Mouse (Mus musculus): ENCODE measurements at regions not wholly inside any gene's neighbourhood (a gene's known extent, or its start where the extent isn't known, plus 50 kb on each side); places are given as distances from the start of the nearest gene placed in this dataset.
A peak's percentile ranks its signal among the peaks of the same experiment; 100 is the strongest.

- Histone ChIP-seq H3K27ac (ENCODE audit: insufficient read depth, low read depth, low read length) (no peak overlapping the region), H3K4me1 (ENCODE audit: control insufficient read depth, insufficient read depth, insufficient read length, low read length) (peaks cover 10% of the 10 kb centered on the region), H3K36me3 (ENCODE audit: control insufficient read depth, insufficient read depth, low read length) (no peaks in the 10 kb centered on the region), H3K4me3 (ENCODE audit: low read depth, low read length) (no peak overlapping the region), H3K27me3 (ENCODE audit: control insufficient read depth, insufficient read depth, low read length) (no peaks in the 10 kb centered on the region)
- no peak for TF ChIP-seq CTCF (IDR thresholded peaks at IDR 0.05; ENCODE audit: extremely low read depth, insufficient read length, insufficient replicate concordance, low read depth, low read length)
- no peak for TF ChIP-seq POLR2A (IDR thresholded peaks at IDR 0.05; ENCODE audit: low read depth, low read length)
- WGBS = 87% methylated on average over 5 of the region's 5 CpGs
Measured at GRCm38 (mm10) chr13:6196690-6197089, 335.4 kb downstream of the Klf6 start.

GRCm38 (mm10) chr13:6199107-6199506, 337.8 kb downstream of the Klf6 start:
- Histone ChIP-seq H3K4me1 (ENCODE audit: control insufficient read depth, insufficient read depth, insufficient read length, low read length) (peaks cover 6% of the 10 kb centered on the region; the same call in 1 of the 2 replicates), H3K27ac (ENCODE audit: insufficient read depth, low read depth, low read length) (no peak overlapping the region), H3K27me3 (ENCODE audit: control insufficient read depth, insufficient read depth, low read length) (no peaks in the 10 kb centered on the region), H3K36me3 (ENCODE audit: control insufficient read depth, insufficient read depth, low read length) (no peaks in the 10 kb centered on the region), H3K4me3 (ENCODE audit: low read depth, low read length) (no peak overlapping the region)
- 88% methylated on average over 6 of the region's 6 CpGs for WGBS
- TF ChIP-seq POLR2A (IDR thresholded peaks at IDR 0.05; ENCODE audit: low read depth, low read length) = no peak
- no peak for TF ChIP-seq CTCF (IDR thresholded peaks at IDR 0.05; ENCODE audit: extremely low read depth, insufficient read length, insufficient replicate concordance, low read depth, low read length)

GRCm38 (mm10) chr13:6201516-6201915, 340.2 kb downstream of the Klf6 start:
- no peaks in the 10 kb centered on the region for H3K27me3 ChIP-seq (ENCODE audit: control insufficient read depth, insufficient read depth, low read length)
- no peak overlapping the region for H3K4me3 ChIP-seq (ENCODE audit: low read depth, low read length)
- WGBS = 83% methylated on average over 1 of the region's 1 CpGs
- H3K36me3 ChIP-seq (ENCODE audit: control insufficient read depth, insufficient read depth, low read length) = no peaks in the 10 kb centered on the region
- peaks cover 5% of the 10 kb centered on the region for H3K4me1 ChIP-seq (ENCODE audit: control insufficient read depth, insufficient read depth, insufficient read length, low read length)
- H3K27ac ChIP-seq (ENCODE audit: insufficient read depth, low read depth, low read length) = no peak overlapping the region
- TF ChIP-seq CTCF (IDR thresholded peaks at IDR 0.05; ENCODE audit: extremely low read depth, insufficient read length, insufficient replicate concordance, low read depth, low read length) (no peak), POLR2A (IDR thresholded peaks at IDR 0.05; ENCODE audit: low read depth, low read length) (no peak)

- WGBS = 38% methylated on average over 4 of the region's 4 CpGs
- no peaks in the 10 kb centered on the region for H3K27me3 ChIP-seq (ENCODE audit: control insufficient read depth, insufficient read depth, low read length)
- TF ChIP-seq POLR2A (IDR thresholded peaks at IDR 0.05; ENCODE audit: low read depth, low read length) (no peak), CTCF (IDR thresholded peaks at IDR 0.05; ENCODE audit: extremely low read depth, insufficient read length, insufficient replicate concordance, low read depth, low read length) (no peak)
- H3K4me1 ChIP-seq (ENCODE audit: control insufficient read depth, insufficient read depth, insufficient read length, low read length) = peaks cover 5% of the 10 kb centered on the region
- no peak overlapping the region for H3K4me3 ChIP-seq (ENCODE audit: low read depth, low read length)
- H3K27ac ChIP-seq (ENCODE audit: insufficient read depth, low read depth, low read length) = peak overlapping the region; percentile 80
- no peaks in the 10 kb centered on the region for H3K36me3 ChIP-seq (ENCODE audit: control insufficient read depth, insufficient read depth, low read length)
Measured at GRCm38 (mm10) chr13:6204801-6205200, 343.1 kb upstream of the Pitrm1 start.

- peak overlapping the region; percentile 88 for H3K27ac ChIP-seq (ENCODE audit: insufficient read depth, low read depth, low read length)
- 35% methylated on average over 2 of the region's 2 CpGs for WGBS
- no peak overlapping the region for H3K4me3 ChIP-seq (ENCODE audit: low read depth, low read length)
- TF ChIP-seq CTCF (IDR thresholded peaks at IDR 0.05; ENCODE audit: extremely low read depth, insufficient read length, insufficient replicate concordance, low read depth, low read length) (no peak), POLR2A (IDR thresholded peaks at IDR 0.05; ENCODE audit: low read depth, low read length) (no peak)
- no peaks in the 10 kb centered on the region for H3K36me3 ChIP-seq (ENCODE audit: control insufficient read depth, insufficient read depth, low read length)
- H3K4me1 ChIP-seq (ENCODE audit: control insufficient read depth, insufficient read depth, insufficient read length, low read length) = peaks cover 13% of the 10 kb centered on the region; the same call in 1 of the 2 replicates
- H3K27me3 ChIP-seq (ENCODE audit: control insufficient read depth, insufficient read depth, low read length) = no peaks in the 10 kb centered on the region
Measured at GRCm38 (mm10) chr13:6212550-6212949, 335.4 kb upstream of the Pitrm1 start.

GRCm38 (mm10) chr13:6214189-6214588, 333.8 kb upstream of the Pitrm1 start:
- TF ChIP-seq POLR2A (IDR thresholded peaks at IDR 0.05; ENCODE audit: low read depth, low read length) (no peak), CTCF (IDR thresholded peaks at IDR 0.05; ENCODE audit: extremely low read depth, insufficient read length, insufficient replicate concordance, low read depth, low read length) (no peak)
- no peaks in the 10 kb centered on the region for H3K36me3 ChIP-seq (ENCODE audit: control insufficient read depth, insufficient read depth, low read length)
- no peaks in the 10 kb centered on the region for H3K27me3 ChIP-seq (ENCODE audit: control insufficient read depth, insufficient read depth, low read length)
- H3K4me3 ChIP-seq (ENCODE audit: low read depth, low read length) = no peak overlapping the region
- 50% methylated on average over 2 of the region's 2 CpGs for WGBS
- peak overlapping the region; percentile 59; the same call in 1 of the 2 replicates for H3K27ac ChIP-seq (ENCODE audit: insufficient read depth, low read depth, low read length)
- peaks cover 13% of the 10 kb centered on the region; the same call in 1 of the 2 replicates for H3K4me1 ChIP-seq (ENCODE audit: control insufficient read depth, insufficient read depth, insufficient read length, low read length)

- Histone ChIP-seq H3K27ac (ENCODE audit: insufficient read depth, low read depth, low read length) (no peak overlapping the region), H3K36me3 (ENCODE audit: control insufficient read depth, insufficient read depth, low read length) (no peaks in the 10 kb centered on the region), H3K4me1 (ENCODE audit: control insufficient read depth, insufficient read depth, insufficient read length, low read length) (no peaks in the 10 kb centered on the region), H3K27me3 (ENCODE audit: control insufficient read depth, insufficient read depth, low read length) (no peaks in the 10 kb centered on the region), H3K4me3 (ENCODE audit: low read depth, low read length) (no peak overlapping the region)
- 77% methylated on average over 7 of the region's 7 CpGs for WGBS
- TF ChIP-seq POLR2A (IDR thresholded peaks at IDR 0.05; ENCODE audit: low read depth, low read length) (no peak), CTCF (IDR thresholded peaks at IDR 0.05; ENCODE audit: extremely low read depth, insufficient read length, insufficient replicate concordance, low read depth, low read length) (no peak)
Measured at GRCm38 (mm10) chr13:6226087-6226643, 321.8 kb upstream of the Pitrm1 start.
